Mouse (Mus musculus): Measurements from ENCODE around the gene Dchs2.
"Not testable (repeated sequence)": the region's sequence is repeated elsewhere in the genome, so short reads cannot be mapped to it uniquely, and the experiment has no call there.

Gene Dchs2

DNA sequence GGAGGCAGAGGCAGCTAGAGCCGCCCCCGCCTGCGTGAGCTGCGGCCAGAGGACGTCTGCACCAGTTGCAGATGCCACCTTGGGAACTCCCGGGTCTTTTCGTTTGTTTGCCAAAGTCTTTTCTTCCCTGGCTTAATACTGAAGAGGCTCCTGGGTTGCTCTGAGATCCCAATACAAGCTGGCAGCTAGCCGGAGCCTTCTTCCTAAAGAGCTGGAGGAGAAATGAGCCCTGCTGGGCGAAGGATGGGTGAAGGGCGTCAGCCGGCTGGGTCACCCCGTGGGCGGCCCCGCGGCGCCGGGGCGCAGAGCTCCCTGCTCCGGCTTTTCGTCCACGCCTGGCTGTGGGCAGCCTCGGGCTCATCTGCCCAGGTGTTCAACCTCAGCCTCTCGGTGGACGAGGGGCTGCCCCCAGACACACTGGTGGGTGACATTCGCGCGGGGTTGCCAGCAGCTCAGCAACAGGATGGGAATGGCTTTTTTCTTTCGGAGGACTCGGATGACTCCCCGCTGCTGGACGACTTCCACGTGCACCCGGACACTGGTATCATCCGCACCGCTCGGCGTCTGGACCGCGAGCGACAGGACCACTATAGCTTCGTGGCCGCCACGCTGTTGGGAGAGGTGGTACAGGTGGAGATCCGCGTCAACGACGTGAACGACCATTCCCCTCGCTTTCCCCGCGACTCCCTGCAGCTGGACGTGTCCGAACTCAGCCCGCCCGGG lies at the start of gene Dchs2:
Gene Dchs2, plus strand, starts transcription at position 223 of the 723 bp plus-strand sequence.
- DNase-seq (ENCODE audit: low spot score), result no peak

DNA sequence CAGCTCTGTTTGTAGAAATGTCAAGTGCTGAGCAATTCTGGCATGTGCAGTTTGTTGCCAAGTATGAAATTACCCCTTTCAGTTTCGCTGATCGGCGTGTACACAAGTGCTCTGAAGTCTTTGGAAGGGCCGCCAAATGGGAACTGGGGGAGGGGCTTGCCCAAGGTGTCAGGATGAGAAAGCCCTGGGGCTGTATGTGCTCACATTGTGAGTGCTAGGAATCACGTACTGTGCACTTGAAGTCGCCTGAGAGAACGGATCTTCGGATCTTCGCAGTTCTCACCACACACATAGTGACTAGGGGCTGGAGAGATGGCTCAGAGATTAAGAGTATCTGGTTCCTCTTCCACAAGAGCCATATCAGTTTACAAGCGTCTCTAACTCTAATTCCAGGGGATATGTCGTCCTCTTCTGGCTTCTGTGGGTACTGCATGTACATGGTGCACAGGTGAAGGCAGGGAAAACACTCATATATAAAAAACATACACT lies 47.1 kb upstream of the Dchs2 start:
- DNase-seq (ENCODE audit: low spot score), result no peak

DNA sequence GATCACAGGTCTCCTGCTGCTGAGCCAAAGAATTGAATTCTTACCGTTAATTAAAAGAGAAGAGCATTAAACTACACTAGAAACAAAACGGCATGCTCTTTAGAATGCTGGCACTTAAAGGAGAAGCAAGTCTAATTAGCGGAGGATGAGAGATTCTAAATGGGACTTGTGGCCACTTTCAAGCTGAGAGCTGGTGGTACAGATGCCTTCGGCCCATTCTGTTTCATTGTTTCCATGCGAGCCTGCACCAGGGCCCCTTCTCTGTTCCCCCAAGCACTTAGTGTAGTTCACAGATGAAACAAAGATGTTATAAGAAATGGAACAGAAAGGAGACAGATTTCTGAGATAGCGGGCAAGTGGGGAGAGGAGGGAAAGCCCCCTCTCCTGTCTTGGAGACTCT lies 30.2 kb upstream of the Dchs2 start:
- DNase-seq (ENCODE audit: low spot score), result no peak

- DNase-seq (ENCODE audit: low spot score), result no peak
These were observed 29.2 kb upstream of the Dchs2 start for GRCm38 (mm10) chr3:83098546-83099034.

- no peak for DNase-seq (ENCODE audit: low spot score)
These were observed 28.6 kb upstream of the Dchs2 start for GRCm38 (mm10) chr3:83099139-83099538.

DNA sequence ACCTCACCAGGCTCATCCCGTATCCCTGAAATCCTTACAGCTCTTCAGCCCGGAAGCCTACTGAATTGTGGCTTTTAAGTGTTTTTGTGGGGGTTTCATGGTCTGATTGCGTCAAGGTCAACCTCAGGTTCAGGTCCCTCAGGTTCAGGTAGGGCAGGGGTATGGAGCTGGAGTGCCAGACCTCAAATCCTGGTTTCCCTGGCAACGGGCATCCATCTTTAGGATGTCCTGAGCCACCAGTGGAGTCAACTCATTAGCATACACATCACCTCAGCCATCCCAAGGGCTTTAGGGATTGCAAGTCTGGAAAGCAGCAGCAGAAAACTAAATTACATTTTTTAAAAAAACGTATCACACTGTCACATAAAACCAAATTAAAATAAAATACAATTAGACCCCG lies 28.1 kb upstream of the Dchs2 start:
- DNase-seq (ENCODE audit: low spot score), result no peak

GRCm38 (mm10) chr3:83102286-83102685 lies 25.5 kb upstream of the Dchs2 start:
- DNase-seq (ENCODE audit: low spot score), result no peak

GRCm38 (mm10) chr3:83110163-83110562 lies 17.6 kb upstream of the Dchs2 start:
- DNase-seq (ENCODE audit: low spot score), result no peak

DNA sequence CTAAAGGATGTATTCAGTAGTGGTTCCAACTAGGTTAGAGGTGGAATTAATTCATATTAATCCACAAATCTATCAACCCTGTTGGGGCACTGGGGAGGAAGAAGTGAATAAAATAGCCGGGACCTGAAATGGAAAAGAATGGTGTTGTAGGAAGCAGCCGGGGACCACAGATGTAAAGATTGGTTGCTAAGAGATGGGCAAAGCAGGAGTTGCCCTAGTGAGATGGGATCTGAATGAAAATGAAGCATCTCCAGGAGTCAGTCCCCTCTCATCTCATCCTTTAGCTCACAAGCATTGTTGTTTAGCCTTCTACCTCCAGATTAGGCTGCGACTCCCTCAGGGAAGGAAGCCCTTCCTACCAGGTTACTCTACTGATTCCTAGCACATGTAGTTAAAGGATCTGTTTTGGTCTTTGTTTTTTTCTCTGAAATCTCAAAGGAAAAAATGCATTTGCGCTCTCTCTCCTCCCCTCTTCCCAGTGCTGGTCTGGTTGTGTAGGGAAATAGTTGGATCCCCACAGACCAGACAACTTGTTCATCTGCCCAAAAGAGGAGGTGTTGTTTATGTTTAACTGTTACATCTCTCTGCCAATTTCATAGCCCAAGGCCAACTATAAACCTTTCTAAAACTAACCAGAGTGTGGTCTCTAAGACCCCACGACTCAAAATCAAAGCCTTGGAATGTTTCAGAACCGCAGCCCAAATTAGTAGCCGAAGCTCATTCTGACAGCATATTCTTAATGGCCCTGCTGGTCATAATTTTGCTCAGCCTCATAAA lies 16.1 kb upstream of the Dchs2 start:
- no peak for DNase-seq (ENCODE audit: low spot score)

GRCm38 (mm10) chr3:83112869-83113268 lies 14.9 kb upstream of the Dchs2 start:
- no peak for DNase-seq (ENCODE audit: low spot score)

- no peak for DNase-seq (ENCODE audit: low spot score)
These were observed 12.8 kb upstream of the Dchs2 start for GRCm38 (mm10) chr3:83114946-83115345.

GRCm38 (mm10) chr3:83117592-83117991 lies 10.2 kb upstream of the Dchs2 start:
- no peak for DNase-seq (ENCODE audit: low spot score)

DNA sequence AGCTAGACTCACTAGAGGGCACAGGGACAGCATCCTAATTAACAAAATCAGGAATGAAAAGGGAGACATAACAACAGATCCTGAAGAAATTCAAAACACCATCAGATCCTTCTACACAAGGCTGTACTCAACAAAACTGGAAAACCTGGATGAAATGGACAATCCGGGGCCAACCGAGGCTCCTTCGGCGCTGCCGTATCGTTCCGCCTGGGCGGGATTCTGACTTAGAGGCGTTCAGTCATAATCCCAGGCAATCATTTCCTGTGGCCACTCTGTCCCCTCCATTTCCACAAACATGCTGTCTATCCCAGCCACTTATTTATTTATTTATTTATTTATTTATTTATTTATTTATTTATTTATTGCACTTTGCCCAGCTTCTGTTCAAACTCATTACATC lies 3.8 kb upstream of the Dchs2 start:
- not testable (repeated sequence) for DNase-seq (ENCODE audit: low spot score)

DNA sequence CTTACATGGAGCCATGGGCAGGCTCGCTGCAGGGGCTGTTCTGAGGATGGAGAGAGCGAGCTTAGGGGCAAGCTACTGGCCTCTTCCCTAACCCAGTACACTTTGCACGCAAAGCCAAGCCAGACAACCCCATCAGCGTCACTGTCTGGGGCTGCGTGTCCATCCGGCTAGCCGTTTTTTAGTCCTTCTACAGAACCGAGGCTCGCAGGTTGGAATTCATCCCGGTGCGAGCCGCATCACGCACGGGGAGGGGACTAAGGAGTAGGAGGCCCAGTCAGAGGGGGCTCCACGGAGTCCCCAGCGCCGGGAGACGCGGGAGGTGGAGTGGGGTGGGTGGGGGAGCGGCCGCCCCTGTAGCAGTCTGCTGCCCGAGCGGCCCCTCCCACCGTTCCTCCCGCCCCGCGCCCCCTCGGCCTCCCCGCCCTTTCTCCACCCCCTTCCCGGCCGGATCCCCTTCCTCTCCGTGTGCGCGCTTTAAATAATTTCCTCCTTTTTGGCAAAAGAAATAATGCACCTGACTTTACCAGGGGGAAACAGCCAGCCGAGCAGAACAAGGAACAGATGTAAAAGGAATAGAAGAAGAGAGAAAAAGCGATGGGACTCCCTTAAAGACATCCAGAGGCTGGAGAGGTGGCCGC lies 541 bp upstream of the Dchs2 start:
- DNase-seq (ENCODE audit: low spot score), result no peak

- no peak for DNase-seq (ENCODE audit: low spot score)
These were observed 738 bp downstream of the Dchs2 start for GRCm38 (mm10) chr3:83128449-83128922.

GRCm38 (mm10) chr3:83129151-83129550 lies 1.4 kb downstream of the Dchs2 start:
- DNase-seq (ENCODE audit: low spot score), result no peak

GRCm38 (mm10) chr3:83136413-83136812 lies 8.7 kb downstream of the Dchs2 start:
- no peak for DNase-seq (ENCODE audit: low spot score)

DNA sequence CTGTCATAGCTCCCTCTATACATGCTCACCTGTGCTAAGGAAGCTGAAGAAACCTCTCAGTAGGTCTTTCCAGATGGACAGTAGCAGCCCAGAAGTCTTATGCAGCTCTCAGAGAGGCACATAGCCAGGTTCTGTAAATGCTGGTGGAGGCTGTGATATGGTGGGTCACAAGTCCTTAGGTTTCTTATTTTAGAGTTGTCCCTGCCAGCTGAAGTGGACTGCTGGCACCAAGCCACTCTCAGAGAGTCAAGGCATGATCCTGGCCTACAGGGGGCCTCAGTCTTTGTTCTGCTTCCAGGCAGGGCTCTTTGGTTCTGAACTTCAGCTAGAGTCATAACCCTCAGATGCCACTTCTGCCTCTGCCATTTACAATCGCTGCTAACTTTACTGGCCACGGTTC lies 11.1 kb downstream of the Dchs2 start:
- DNase-seq (ENCODE audit: low spot score), result no peak

GRCm38 (mm10) chr3:83145610-83146009 lies 17.9 kb downstream of the Dchs2 start:
- DNase-seq (ENCODE audit: low spot score), result no peak

- no peak for DNase-seq (ENCODE audit: low spot score)
These were observed 19.7 kb downstream of the Dchs2 start for GRCm38 (mm10) chr3:83147273-83148054.

GRCm38 (mm10) chr3:83148055-83148447 lies 20.3 kb downstream of the Dchs2 start:
- DNase-seq (ENCODE audit: low spot score), result no peak

DNA sequence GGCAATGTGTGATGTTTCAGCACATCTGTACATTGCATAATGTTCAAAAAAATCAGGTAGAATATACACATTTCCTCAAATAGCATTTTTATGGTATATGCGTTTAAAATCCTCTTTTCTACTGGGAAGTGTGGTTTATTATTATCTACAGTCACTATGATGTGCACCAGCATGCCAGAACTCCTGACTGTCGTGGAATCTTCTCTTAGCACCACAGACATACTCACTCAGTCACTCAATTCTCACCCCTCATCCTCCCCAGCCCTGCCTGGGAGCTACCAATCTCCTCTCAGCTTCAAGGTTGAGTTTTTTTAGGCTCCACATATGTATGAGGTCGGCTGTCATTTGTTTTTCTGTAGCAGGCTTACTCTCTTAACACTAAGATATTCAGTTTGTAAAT lies 20.8 kb downstream of the Dchs2 start:
- no peak for DNase-seq (ENCODE audit: low spot score)

All from ovary, adult 18-20 months (tissue).